Mouse (Mus musculus): ENCODE results near the gene Emx1. TPM values are rescaled to one million over a fixed set of nuclear protein-coding genes. Genes with fewer than 3 reads are reported as not detected.

Emx1 gene
- polyA plus RNA-seq, 1 experiment from 2014 or later = not detected

DNA sequence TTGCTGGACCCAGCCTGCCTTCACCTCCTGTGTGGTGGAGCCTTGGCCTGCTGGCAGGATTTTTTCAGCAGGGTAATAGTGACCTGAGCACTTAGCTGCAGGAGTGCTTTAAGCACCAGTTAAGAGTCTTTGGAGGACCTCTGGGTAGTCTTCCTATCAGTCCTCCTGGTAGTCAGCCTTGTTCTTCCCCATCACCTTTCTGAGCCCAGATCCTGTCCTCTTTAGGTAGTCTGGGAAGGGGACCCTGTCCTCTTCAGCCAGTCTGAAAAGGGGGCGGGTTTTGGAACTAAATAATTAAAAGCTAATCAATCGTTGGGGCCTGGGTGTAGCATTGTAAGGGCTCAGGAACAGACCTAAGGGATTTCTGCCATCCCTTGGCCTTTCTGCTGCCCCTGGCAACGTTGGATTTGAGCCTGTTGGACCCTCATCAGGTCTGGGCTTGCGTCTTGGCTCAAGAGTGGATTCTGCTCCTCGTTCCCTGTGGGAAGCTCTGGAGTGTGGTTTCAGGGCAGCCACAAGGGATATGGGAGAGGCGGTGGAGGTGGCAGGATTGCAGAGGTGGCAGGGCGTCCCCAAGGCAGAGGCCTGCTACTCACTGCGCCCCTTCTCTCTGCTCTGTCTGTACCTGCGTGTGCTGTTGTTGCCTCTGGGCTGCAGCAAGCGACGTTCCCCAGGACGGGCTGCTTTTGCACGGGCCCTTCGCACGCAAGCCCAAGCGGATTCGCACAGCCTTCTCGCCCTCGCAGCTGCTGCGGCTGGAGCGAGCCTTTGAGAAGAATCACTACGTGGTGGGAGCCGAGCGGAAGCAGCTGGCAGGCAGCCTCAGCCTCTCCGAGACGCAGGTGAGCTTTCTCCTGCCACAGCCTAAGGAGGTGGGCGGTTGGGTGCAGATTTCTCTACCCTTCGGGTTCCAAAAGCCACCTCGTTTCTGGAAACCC is 6.4 kb downstream of the Emx1 start:
- Histone ChIP-seq H3K27ac (ENCODE audit: low read depth, low read length) (no peak overlapping the region), H3K27me3 (ENCODE audit: control insufficient read depth, insufficient read depth, low read length) (peaks cover 78% of the 10 kb centered on the region), H3K9me3 (ENCODE audit: control insufficient read depth, low read length) (no peaks in the 10 kb centered on the region), H3K9ac (ENCODE audit: low read length) (no peak overlapping the region), H3K4me2 (ENCODE audit: low read depth) (no peak overlapping the region), H3K4me3 (ENCODE audit: low read depth, low read length) (no peak overlapping the region), H3K4me1 (ENCODE audit: control insufficient read depth, insufficient read depth, low read length) (peaks cover 6% of the 10 kb centered on the region), H3K36me3 (ENCODE audit: control insufficient read depth, insufficient read depth, low read length) (no peaks in the 10 kb centered on the region)
- ATAC-seq (ENCODE audit: insufficient read depth, low FRiP score, low TSS enrichment) (no peak), DNase-seq (ENCODE audit: low spot score) (peak; percentile 49)
- 2% methylated on average over 28 of the region's 29 CpGs for whole genome bisulfite sequencing

DNA sequence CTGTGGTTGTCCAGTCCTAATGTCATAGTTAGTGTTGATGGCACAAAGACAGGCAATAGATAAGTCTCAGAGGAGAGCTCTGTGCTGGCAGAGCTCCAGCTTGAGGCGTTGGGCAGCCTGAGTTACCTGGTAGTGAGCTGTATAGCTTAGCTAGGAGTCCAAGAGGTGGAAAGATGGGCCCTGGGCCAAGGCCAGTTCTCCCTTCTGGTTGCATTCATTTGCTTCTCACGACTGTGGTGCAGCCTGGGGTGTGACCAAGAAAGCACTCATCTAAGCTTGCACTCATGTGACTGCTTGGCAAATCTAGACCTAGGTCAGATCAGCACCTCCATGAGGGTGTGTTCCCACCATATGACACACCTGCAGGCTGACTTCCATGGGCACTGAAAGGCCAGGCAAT is 10.7 kb downstream of the Emx1 start:
- Histone ChIP-seq H3K4me1 (ENCODE audit: control insufficient read depth, insufficient read depth, low read length) (no peaks in the 10 kb centered on the region), H3K36me3 (ENCODE audit: control insufficient read depth, insufficient read depth, low read length) (no peaks in the 10 kb centered on the region), H3K9ac (ENCODE audit: low read length) (no peak overlapping the region), H3K27me3 (ENCODE audit: control insufficient read depth, insufficient read depth, low read length) (peaks cover 36% of the 10 kb centered on the region), H3K4me2 (ENCODE audit: low read depth) (no peak overlapping the region), H3K4me3 (ENCODE audit: low read depth, low read length) (no peak overlapping the region), H3K9me3 (ENCODE audit: control insufficient read depth, low read length) (no peaks in the 10 kb centered on the region), H3K27ac (ENCODE audit: low read depth, low read length) (no peak overlapping the region)
- ATAC-seq (ENCODE audit: insufficient read depth, low FRiP score, low TSS enrichment) (no peak), DNase-seq (ENCODE audit: low spot score) (no peak)
- WGBS = 67% methylated on average over 2 of the region's 2 CpGs

DNA sequence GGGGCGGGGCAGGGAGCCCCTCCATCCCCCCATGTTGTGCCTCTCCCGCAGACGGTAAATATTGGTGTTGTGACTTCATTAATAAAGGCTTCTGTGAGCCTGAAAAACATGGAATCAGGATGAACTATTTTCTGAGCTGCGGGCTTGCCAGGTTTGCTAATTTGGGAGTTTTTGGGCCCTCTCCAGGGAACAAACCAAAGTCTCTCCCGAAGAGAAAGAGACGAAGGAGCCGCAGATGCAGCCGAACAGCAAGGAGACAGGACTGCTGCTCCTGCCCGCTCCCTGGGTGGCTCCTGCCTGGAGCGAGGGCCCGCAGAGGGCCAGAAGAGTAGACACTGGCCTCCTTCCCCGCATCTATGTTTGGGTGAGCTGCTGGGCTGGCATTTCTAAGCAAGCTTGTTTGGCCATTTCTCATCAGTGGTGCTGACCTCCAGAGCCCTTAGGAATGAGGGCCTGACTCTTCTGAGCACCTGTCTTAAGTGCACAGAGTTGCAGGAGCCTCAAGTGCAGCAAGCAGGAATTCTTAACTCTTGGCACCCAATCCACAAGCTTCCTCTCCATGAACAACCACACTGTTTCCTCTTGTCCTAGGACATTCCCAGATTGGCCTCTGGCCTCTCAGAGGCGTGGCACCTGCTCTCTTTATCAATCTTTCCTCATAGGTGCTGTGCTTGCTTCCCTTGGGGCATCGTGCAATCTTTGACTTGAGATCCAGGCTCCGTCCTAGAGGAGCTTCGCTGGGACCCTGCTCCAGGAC is 19.1 kb downstream of the Emx1 start:
- WGBS = 29% methylated on average over 16 of the region's 16 CpGs
- Histone ChIP-seq H3K27ac (ENCODE audit: low read depth, low read length) (no peak overlapping the region), H3K9me3 (ENCODE audit: control insufficient read depth, low read length) (no peaks in the 10 kb centered on the region), H3K4me2 (ENCODE audit: low read depth) (no peak overlapping the region), H3K4me1 (ENCODE audit: control insufficient read depth, insufficient read depth, low read length) (no peaks in the 10 kb centered on the region), H3K9ac (ENCODE audit: low read length) (no peak overlapping the region), H3K4me3 (ENCODE audit: low read depth, low read length) (no peak overlapping the region), H3K27me3 (ENCODE audit: control insufficient read depth, insufficient read depth, low read length) (peaks cover 8% of the 10 kb centered on the region), H3K36me3 (ENCODE audit: control insufficient read depth, insufficient read depth, low read length) (no peaks in the 10 kb centered on the region)
- no peak for ATAC-seq (ENCODE audit: insufficient read depth, low FRiP score, low TSS enrichment)
- no peak for DNase-seq (ENCODE audit: low spot score)

DNA sequence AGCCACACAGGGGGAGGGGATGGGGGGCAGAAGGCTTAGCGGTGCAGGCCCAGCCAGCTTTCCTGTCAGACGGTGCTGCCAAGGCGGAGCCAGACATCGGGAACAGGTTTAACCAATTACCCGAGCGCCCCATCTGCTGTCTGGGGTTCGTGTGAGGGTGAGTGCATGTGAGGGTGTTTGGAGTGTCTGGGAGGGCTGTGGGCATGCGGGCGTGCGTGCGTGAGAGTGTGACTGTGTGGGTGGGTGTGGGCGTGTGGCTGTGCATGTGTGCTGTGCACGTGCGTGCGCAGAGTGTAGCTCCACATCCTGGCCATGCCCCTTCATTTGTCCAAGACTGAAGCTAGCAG is 19.7 kb downstream of the Emx1 start:
- no peak for DNase-seq (ENCODE audit: low spot score)

DNA sequence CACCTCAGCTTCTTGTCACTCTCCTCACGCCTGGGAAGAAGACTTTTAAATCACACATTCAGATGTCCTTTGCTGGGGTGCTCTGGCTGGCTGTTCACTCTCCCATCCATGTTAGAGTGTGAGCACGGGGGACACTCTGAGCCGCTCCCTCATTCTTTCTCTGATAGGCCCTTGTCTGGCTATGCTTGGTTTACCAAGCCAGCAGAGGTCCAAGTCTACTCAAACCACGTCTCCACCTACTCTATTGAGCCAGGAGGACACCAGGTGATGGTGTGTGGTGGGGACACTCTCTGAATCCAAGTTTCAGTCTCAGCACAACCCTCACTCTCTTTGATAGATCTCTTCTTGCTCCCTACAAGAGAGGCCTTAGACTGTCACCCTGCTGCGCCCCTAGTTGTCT is 20.1 kb downstream of the Emx1 start:
- H3K36me3 ChIP-seq (ENCODE audit: control insufficient read depth, insufficient read depth, low read length) = no peaks in the 10 kb centered on the region
- no peaks in the 10 kb centered on the region for H3K4me1 ChIP-seq (ENCODE audit: control insufficient read depth, insufficient read depth, low read length)
- peaks cover 8% of the 10 kb centered on the region for H3K27me3 ChIP-seq (ENCODE audit: control insufficient read depth, insufficient read depth, low read length)
- ATAC-seq (ENCODE audit: insufficient read depth, low FRiP score, low TSS enrichment) (no peak), DNase-seq (ENCODE audit: low spot score) (no peak)
- WGBS = 69% methylated on average over 5 of the region's 5 CpGs
- H3K27ac ChIP-seq (ENCODE audit: low read depth, low read length) = no peak overlapping the region
- no peaks in the 10 kb centered on the region for H3K9me3 ChIP-seq (ENCODE audit: control insufficient read depth, low read length)
- H3K4me2 ChIP-seq (ENCODE audit: low read depth) = no peak overlapping the region
- H3K4me3 ChIP-seq (ENCODE audit: low read depth, low read length) = no peak overlapping the region
- no peak overlapping the region for H3K9ac ChIP-seq (ENCODE audit: low read length)

More for the DNA sequence above, 19.7 kb downstream of the Emx1 start:
- WGBS = 49% methylated on average over 15 of the region's 15 CpGs
- Histone ChIP-seq H3K4me1 (ENCODE audit: control insufficient read depth, insufficient read depth, low read length) (no peaks in the 10 kb centered on the region), H3K36me3 (ENCODE audit: control insufficient read depth, insufficient read depth, low read length) (no peaks in the 10 kb centered on the region), H3K27me3 (ENCODE audit: control insufficient read depth, insufficient read depth, low read length) (peaks cover 8% of the 10 kb centered on the region), H3K4me3 (ENCODE audit: low read depth, low read length) (no peak overlapping the region), H3K4me2 (ENCODE audit: low read depth) (no peak overlapping the region), H3K9me3 (ENCODE audit: control insufficient read depth, low read length) (no peaks in the 10 kb centered on the region), H3K27ac (ENCODE audit: low read depth, low read length) (no peak overlapping the region), H3K9ac (ENCODE audit: low read length) (no peak overlapping the region)
- ATAC-seq (ENCODE audit: insufficient read depth, low FRiP score, low TSS enrichment) = no peak

DNA sequence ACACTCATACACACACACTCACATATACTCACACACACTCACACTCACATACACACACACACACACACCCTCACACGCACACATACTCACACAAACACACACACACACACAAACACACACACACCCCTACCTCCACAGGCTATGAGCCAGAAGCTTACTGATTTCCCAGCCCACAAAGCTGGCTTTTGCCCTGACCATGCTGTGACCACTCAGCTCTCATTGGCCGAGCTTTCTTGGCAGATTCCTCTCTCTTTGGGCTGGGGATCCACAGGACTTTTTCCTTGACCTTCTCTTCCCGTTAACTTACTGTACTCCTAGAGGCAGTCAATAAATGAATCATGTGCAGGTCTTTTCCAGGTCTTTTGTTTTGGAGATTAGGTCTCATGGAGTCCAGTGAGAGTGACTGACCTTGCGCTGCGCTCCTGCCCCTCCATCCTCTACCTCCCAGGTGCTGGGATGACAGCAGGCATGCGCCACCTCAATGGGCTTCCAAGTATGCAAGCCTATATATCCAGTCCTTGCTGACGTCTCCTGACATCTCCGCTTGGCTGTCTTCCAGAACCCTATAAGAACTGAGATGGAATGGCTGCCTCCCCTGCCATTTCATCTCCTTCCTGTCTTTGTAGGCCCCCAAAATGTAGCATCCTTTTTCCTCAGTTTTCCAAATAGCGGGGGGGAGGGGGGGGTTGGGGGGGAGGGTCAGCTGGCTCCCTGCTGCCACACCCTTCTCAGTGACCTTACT is 22.2 kb downstream of the Emx1 start:
- Histone ChIP-seq H3K4me2 (ENCODE audit: low read depth) (no peak overlapping the region), H3K9me3 (ENCODE audit: control insufficient read depth, low read length) (no peaks in the 10 kb centered on the region), H3K27me3 (ENCODE audit: control insufficient read depth, insufficient read depth, low read length) (peaks cover 8% of the 10 kb centered on the region), H3K27ac (ENCODE audit: low read depth, low read length) (no peak overlapping the region), H3K36me3 (ENCODE audit: control insufficient read depth, insufficient read depth, low read length) (no peaks in the 10 kb centered on the region), H3K9ac (ENCODE audit: low read length) (no peak overlapping the region), H3K4me1 (ENCODE audit: control insufficient read depth, insufficient read depth, low read length) (no peaks in the 10 kb centered on the region), H3K4me3 (ENCODE audit: low read depth, low read length) (no peak overlapping the region)
- ATAC-seq (ENCODE audit: insufficient read depth, low FRiP score, low TSS enrichment) (no peak), DNase-seq (ENCODE audit: low spot score) (no peak)
- 81% methylated on average over 9 of the region's 9 CpGs for WGBS

DNA sequence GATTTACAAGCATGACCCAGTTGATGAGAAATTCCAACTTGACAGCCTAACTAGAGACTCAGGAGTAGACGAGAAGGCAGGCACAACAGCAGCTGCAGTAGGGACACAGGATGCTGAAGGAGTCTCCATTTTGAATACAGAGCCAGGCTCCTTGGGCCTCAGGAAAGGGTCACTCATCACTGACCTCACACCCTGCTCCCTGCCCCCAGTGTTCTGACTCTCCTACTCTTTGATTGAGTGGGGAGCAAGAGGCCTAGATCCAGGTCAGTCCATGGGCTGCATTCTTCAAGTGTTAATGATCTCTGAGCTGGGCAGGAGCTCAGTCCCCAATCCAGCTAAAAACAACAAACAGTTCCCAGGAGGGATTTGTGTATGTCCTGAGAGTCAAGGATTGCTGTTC is 23.4 kb downstream of the Emx1 start:
- Histone ChIP-seq H3K4me1 (ENCODE audit: control insufficient read depth, insufficient read depth, low read length) (no peaks in the 10 kb centered on the region), H3K9me3 (ENCODE audit: control insufficient read depth, low read length) (no peaks in the 10 kb centered on the region), H3K4me2 (ENCODE audit: low read depth) (no peak overlapping the region), H3K9ac (ENCODE audit: low read length) (no peak overlapping the region), H3K27ac (ENCODE audit: low read depth, low read length) (no peak overlapping the region), H3K4me3 (ENCODE audit: low read depth, low read length) (no peak overlapping the region), H3K36me3 (ENCODE audit: control insufficient read depth, insufficient read depth, low read length) (no peaks in the 10 kb centered on the region), H3K27me3 (ENCODE audit: control insufficient read depth, insufficient read depth, low read length) (peaks cover 8% of the 10 kb centered on the region)
- DNase-seq (ENCODE audit: low spot score) (no peak), ATAC-seq (ENCODE audit: insufficient read depth, low FRiP score, low TSS enrichment) (no peak)
- WGBS = 38% methylated on average over 1 of the region's 1 CpGs

DNA sequence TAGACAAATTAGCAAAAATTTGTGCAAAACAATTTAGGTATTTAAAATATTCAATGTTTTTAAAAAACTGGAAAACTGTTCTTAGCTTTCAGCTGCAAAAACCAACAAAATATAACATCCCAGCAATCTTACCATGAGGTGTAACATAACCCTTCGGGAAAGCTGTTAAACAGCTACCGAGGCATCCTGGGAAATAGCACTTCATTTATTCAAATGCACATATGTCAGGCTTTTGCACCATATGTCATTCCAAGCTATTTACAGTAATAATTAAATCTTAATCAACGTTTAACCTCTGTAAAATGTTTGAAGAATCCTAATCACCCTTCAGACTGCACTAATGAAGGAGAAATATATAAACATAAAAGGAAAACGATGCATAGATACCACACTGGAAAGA is 31.0 kb downstream of the Emx1 start:
- peaks cover 4% of the 10 kb centered on the region; the same call in 1 of the 2 replicates for H3K4me1 ChIP-seq (ENCODE audit: control insufficient read depth, insufficient read depth, low read length)
- H3K4me3 ChIP-seq (ENCODE audit: low read depth, low read length) = no peak overlapping the region
- H3K36me3 ChIP-seq (ENCODE audit: control insufficient read depth, insufficient read depth, low read length) = no peaks in the 10 kb centered on the region
- H3K4me2 ChIP-seq (ENCODE audit: low read depth) = no peak overlapping the region
- no peak overlapping the region for H3K9ac ChIP-seq (ENCODE audit: low read length)
- ATAC-seq (ENCODE audit: insufficient read depth, low FRiP score, low TSS enrichment) = no peak
- no peaks in the 10 kb centered on the region for H3K9me3 ChIP-seq (ENCODE audit: control insufficient read depth, low read length)
- no peaks in the 10 kb centered on the region for H3K27me3 ChIP-seq (ENCODE audit: control insufficient read depth, insufficient read depth, low read length)
- DNase-seq (ENCODE audit: low spot score) = no peak
- 77% methylated on average over 4 of the region's 4 CpGs for WGBS
- no peak overlapping the region for H3K27ac ChIP-seq (ENCODE audit: low read depth, low read length)
